8 mouse cellular contexts compared by ENCODE assay signal in genomic region chr3:104817481-104817990, GRCm38 (mm10). TPM values are rescaled to one million over a fixed set of nuclear protein-coding genes. Genes with fewer than 3 reads are reported as not detected.
A peak's percentile ranks its signal among the peaks of the same experiment; 100 is the strongest.
DNase-seq lines count a peak whose midpoint lies in the region; ATAC-seq and TF ChIP-seq lines count a peak whose summit lies in the region.

No protein-coding gene starts in this region.

- H3K27me3 ChIP-seq in embryonic facial prominence, embryonic 15.5 days, result no peaks in the 10 kb centered on the region
- no peaks in the 10 kb centered on the region for H3K27me3 ChIP-seq in heart, embryonic 12.5 days (replicated peaks)
- no peaks in the 10 kb centered on the region for H3K27me3 ChIP-seq in kidney, embryonic 16.5 days (ENCODE audit: insufficient read depth, low read length)
- no peaks in the 10 kb centered on the region for H3K27me3 ChIP-seq in liver, embryonic 16.5 days (ENCODE audit: control insufficient read depth, insufficient read depth, low read depth, low read length)
- H3K27me3 ChIP-seq in neural tube, embryonic 11.5 days (ENCODE audit: control insufficient read depth, insufficient read depth, low read length), result no peaks in the 10 kb centered on the region
- no peaks in the 10 kb centered on the region for H3K27me3 ChIP-seq in stomach, postnatal 0 days (ENCODE audit: control insufficient read depth, insufficient read depth, low read length)

- peak; percentile 12; the same call in 1 of the 2 replicates for TF ChIP-seq CTCF in stomach, postnatal 0 days (IDR thresholded peaks at IDR 0.05; ENCODE audit: low read depth)

- peak; percentile 86 for ATAC-seq in embryonic facial prominence, embryonic 15.5 days (ENCODE audit: insufficient number of reproducible peaks, low FRiP score, low TSS enrichment, low read depth)
- peak; percentile 77 for ATAC-seq in heart, embryonic 12.5 days (ENCODE audit: insufficient number of reproducible peaks, low FRiP score)
- peak; percentile 79 for ATAC-seq in kidney, embryonic 16.5 days (ENCODE audit: low FRiP score, low TSS enrichment)
- peak; percentile 33 for ATAC-seq in liver, embryonic 16.5 days (ENCODE audit: low read depth)
- ATAC-seq in neural tube, embryonic 11.5 days (ENCODE audit: insufficient read depth, low FRiP score, low TSS enrichment), result peak; percentile 62
- ATAC-seq in stomach, postnatal 0 days (ENCODE audit: low FRiP score, low TSS enrichment), result peak; percentile 78

- 0% methylated on average over 38 of the region's 46 CpGs for WGBS in embryonic facial prominence, embryonic 15.5 days
- under 1% methylated on average over 46 of the region's 46 CpGs for whole genome bisulfite sequencing in heart, embryonic 12.5 days
- 0% methylated on average over 43 of the region's 46 CpGs for whole genome bisulfite sequencing in kidney, embryonic 16.5 days
- under 1% methylated on average over 42 of the region's 46 CpGs for WGBS in liver, embryonic 16.5 days (ENCODE audit: insufficient replicate concordance)
- under 1% methylated on average over 46 of the region's 46 CpGs for WGBS in neural tube, embryonic 11.5 days
- under 1% methylated on average over 41 of the region's 46 CpGs for WGBS in stomach, postnatal 0 days

- H3K4me2 ChIP-seq in embryonic facial prominence, embryonic 15.5 days (replicated peaks), result peak overlapping the region; percentile 75
- H3K4me2 ChIP-seq in heart, embryonic 12.5 days, result peak overlapping the region; percentile 80
- H3K4me2 ChIP-seq in kidney, embryonic 16.5 days (replicated peaks; ENCODE audit: low read depth, low read length), result peak overlapping the region; percentile 64
- H3K4me2 ChIP-seq in liver, embryonic 16.5 days (ENCODE audit: low read depth, low read length), result peak overlapping the region; percentile 77
- H3K4me2 ChIP-seq in neural tube, embryonic 11.5 days (ENCODE audit: low read depth), result peak overlapping the region; percentile 95
- peak overlapping the region; percentile 86 for H3K4me2 ChIP-seq in stomach, postnatal 0 days (replicated peaks; ENCODE audit: low read depth)

- H3K4me3 ChIP-seq in embryonic facial prominence, embryonic 15.5 days (replicated peaks), result peak overlapping the region; percentile 94
- peak overlapping the region; percentile 97 for H3K4me3 ChIP-seq in heart, embryonic 12.5 days
- H3K4me3 ChIP-seq in kidney, embryonic 16.5 days (ENCODE audit: low read length), result peak overlapping the region; percentile 87
- peak overlapping the region; percentile 73 for H3K4me3 ChIP-seq in liver, embryonic 16.5 days (ENCODE audit: low read depth, low read length)
- peak overlapping the region; percentile 83 for H3K4me3 ChIP-seq in neural tube, embryonic 11.5 days (ENCODE audit: low read depth, low read length)
- peak overlapping the region; percentile 94 for H3K4me3 ChIP-seq in stomach, postnatal 0 days (ENCODE audit: low read depth, low read length)

- H3K36me3 ChIP-seq in embryonic facial prominence, embryonic 15.5 days, result peaks cover 13% of the 10 kb centered on the region
- peaks cover 28% of the 10 kb centered on the region for H3K36me3 ChIP-seq in heart, embryonic 12.5 days
- H3K36me3 ChIP-seq in kidney, embryonic 16.5 days (ENCODE audit: insufficient read depth, low read length), result 0 out of 2 replicates have a peak, but pooled peaks cover 11% of the 10 kb centered on the region
- H3K36me3 ChIP-seq in liver, embryonic 16.5 days (ENCODE audit: control insufficient read depth, insufficient read depth), result peaks cover 8% of the 10 kb centered on the region
- H3K36me3 ChIP-seq in neural tube, embryonic 11.5 days (ENCODE audit: control insufficient read depth, insufficient read depth, low read length), result no peaks in the 10 kb centered on the region
- H3K36me3 ChIP-seq in stomach, postnatal 0 days (ENCODE audit: control insufficient read depth, insufficient read depth, low read length), result no peaks in the 10 kb centered on the region

- H3K27ac ChIP-seq in embryonic facial prominence, embryonic 15.5 days (replicated peaks), result peak overlapping the region; percentile 97
- peak overlapping the region; percentile 97 for H3K27ac ChIP-seq in heart, embryonic 12.5 days (ENCODE audit: poor library complexity, severe bottlenecking)
- H3K27ac ChIP-seq in kidney, embryonic 16.5 days (ENCODE audit: low read length), result peak overlapping the region; percentile 98
- H3K27ac ChIP-seq in liver, embryonic 16.5 days (ENCODE audit: low read length), result peak overlapping the region; percentile 77
- 0 out of 2 replicates have a peak overlapping the region, but pooled peaks have one; percentile 23 for H3K27ac ChIP-seq in neural tube, embryonic 11.5 days (ENCODE audit: low read depth, low read length)
- H3K27ac ChIP-seq in stomach, postnatal 0 days (replicated peaks), result peak overlapping the region; percentile 96

- H3K9me3 ChIP-seq in embryonic facial prominence, embryonic 15.5 days (replicated peaks), result no peaks in the 10 kb centered on the region
- H3K9me3 ChIP-seq in heart, embryonic 12.5 days (replicated peaks), result no peaks in the 10 kb centered on the region
- H3K9me3 ChIP-seq in kidney, embryonic 16.5 days (ENCODE audit: low read length), result no peaks in the 10 kb centered on the region
- H3K9me3 ChIP-seq in liver, embryonic 16.5 days (replicated peaks; ENCODE audit: control insufficient read depth, low read length), result no peaks in the 10 kb centered on the region
- H3K9me3 ChIP-seq in neural tube, embryonic 11.5 days (ENCODE audit: control insufficient read depth, low read length), result no peaks in the 10 kb centered on the region
- no peaks in the 10 kb centered on the region for H3K9me3 ChIP-seq in stomach, postnatal 0 days (ENCODE audit: control insufficient read depth, low read length)

- peak overlapping the region; percentile 96 for H3K9ac ChIP-seq in embryonic facial prominence, embryonic 15.5 days
- peak overlapping the region; percentile 97 for H3K9ac ChIP-seq in heart, embryonic 12.5 days
- H3K9ac ChIP-seq in kidney, embryonic 16.5 days (replicated peaks; ENCODE audit: low read length), result peak overlapping the region; percentile 96
- peak overlapping the region; percentile 78 for H3K9ac ChIP-seq in liver, embryonic 16.5 days (ENCODE audit: low read depth, low read length)
- H3K9ac ChIP-seq in neural tube, embryonic 11.5 days (ENCODE audit: low read length), result peak overlapping the region; percentile 78
- H3K9ac ChIP-seq in stomach, postnatal 0 days (ENCODE audit: low read length), result peak overlapping the region; percentile 94

- DNase-seq in 3T3-L1 (ENCODE audit: low read depth, low spot score), result peak; percentile 56
- DNase-seq in adrenal gland, adult 8-10 months, result peak; percentile 42
- DNase-seq in neural tube, embryonic 11.5 days (ENCODE audit: low spot score), result peak; percentile 56
- DNase-seq in stomach, postnatal 0 days (ENCODE audit: low spot score), result peak; percentile 77

- H3K4me1 ChIP-seq in embryonic facial prominence, embryonic 15.5 days, result peaks cover 21% of the 10 kb centered on the region
- peaks cover 42% of the 10 kb centered on the region for H3K4me1 ChIP-seq in heart, embryonic 12.5 days (replicated peaks)
- H3K4me1 ChIP-seq in kidney, embryonic 16.5 days (ENCODE audit: insufficient read depth, low read length), result peaks cover 25% of the 10 kb centered on the region
- peaks cover 17% of the 10 kb centered on the region for H3K4me1 ChIP-seq in liver, embryonic 16.5 days (ENCODE audit: control insufficient read depth, low read depth, low read length)
- H3K4me1 ChIP-seq in neural tube, embryonic 11.5 days (ENCODE audit: control insufficient read depth, insufficient read depth, low read length), result peaks cover 5% of the 10 kb centered on the region
- H3K4me1 ChIP-seq in stomach, postnatal 0 days (replicated peaks; ENCODE audit: control insufficient read depth, insufficient read depth), result peaks cover 4% of the 10 kb centered on the region; the same call in 1 of the 2 replicates

- TF ChIP-seq EP300 in stomach, postnatal 0 days (optimal IDR thresholded peaks at IDR 0.05), result no peak

RNA-seq across cellular contexts. Expression of gene Mov10, which starts 0.8 kb away (rescaled TPM):
- 10 to 100 TPM; 19.8 to 26.6 (median 23.7) TPM for total RNA-seq in adrenal gland, adult 8-10 months (2022)
- polyA plus RNA-seq in embryonic facial prominence, embryonic 15.5 days (2015; fragmentation: Nextera tagmentation; extraction: Ambion mirVana), result 44.7 and 47.0 TPM in 2 replicates
- 43.4 and 45.0 TPM in 2 replicates for polyA plus RNA-seq in heart, embryonic 12.5 days (2016; fragmentation: Nextera tagmentation; extraction: Ambion mirVana)
- 60.4 and 61.5 TPM in 2 replicates for polyA plus RNA-seq in kidney, embryonic 16.5 days (2015; fragmentation: Nextera tagmentation; extraction: Ambion mirVana)
- 33.8 and 36.2 TPM in 2 replicates for polyA plus RNA-seq in liver, embryonic 16.5 days (2015; fragmentation: Nextera tagmentation; extraction: Ambion mirVana)
- polyA plus RNA-seq in neural tube, embryonic 11.5 days (2014; fragmentation: Nextera tagmentation; extraction: Ambion mirVana), result 17.4 and 22.0 TPM in 2 replicates
- polyA plus RNA-seq in stomach, postnatal 0 days (2015; fragmentation: Nextera tagmentation; extraction: Ambion mirVana), result 28.1 and 30.4 TPM in 2 replicates

RNA-seq across cellular contexts. Expression of gene Rhoc, which starts 29.4 kb away (rescaled TPM):
- 100 to 1,000 TPM; 116 to 131 (median 124) TPM for total RNA-seq in adrenal gland, adult 8-10 months (2022)
- 163 and 174 TPM in 2 replicates for polyA plus RNA-seq in embryonic facial prominence, embryonic 15.5 days (2015; fragmentation: Nextera tagmentation; extraction: Ambion mirVana)
- polyA plus RNA-seq in heart, embryonic 12.5 days (2016; fragmentation: Nextera tagmentation; extraction: Ambion mirVana), result 260 and 269 TPM in 2 replicates
- 136 and 146 TPM in 2 replicates for polyA plus RNA-seq in kidney, embryonic 16.5 days (2015; fragmentation: Nextera tagmentation; extraction: Ambion mirVana)
- 20.3 and 21.9 TPM in 2 replicates for polyA plus RNA-seq in liver, embryonic 16.5 days (2015; fragmentation: Nextera tagmentation; extraction: Ambion mirVana)
- 104 and 105 TPM in 2 replicates for polyA plus RNA-seq in neural tube, embryonic 11.5 days (2014; fragmentation: Nextera tagmentation; extraction: Ambion mirVana)
- polyA plus RNA-seq in stomach, postnatal 0 days (2015; fragmentation: Nextera tagmentation; extraction: Ambion mirVana), result 126 and 130 TPM in 2 replicates

RNA-seq across cellular contexts. Expression of gene Fam19a3, which starts 35.9 kb away (rescaled TPM):
- 1 to 10 TPM in 2 of 4 experiments, under 1 TPM in 2; 0.52 to 2.2 (median 1.1) TPM for total RNA-seq in adrenal gland, adult 8-10 months (2022)
- polyA plus RNA-seq in embryonic facial prominence, embryonic 15.5 days (2015; fragmentation: Nextera tagmentation; extraction: Ambion mirVana), result 0.12 and 0.20 TPM in 2 replicates
- polyA plus RNA-seq in heart, embryonic 12.5 days (2016; fragmentation: Nextera tagmentation; extraction: Ambion mirVana), result 1.3 and 1.6 TPM in 2 replicates
- 0.18 and 0.20 TPM in 2 replicates for polyA plus RNA-seq in kidney, embryonic 16.5 days (2015; fragmentation: Nextera tagmentation; extraction: Ambion mirVana)
- polyA plus RNA-seq in liver, embryonic 16.5 days (2015; fragmentation: Nextera tagmentation; extraction: Ambion mirVana), result 0.04 TPM in 1 of 2 replicates, not detected in the other
- polyA plus RNA-seq in neural tube, embryonic 11.5 days (2014; fragmentation: Nextera tagmentation; extraction: Ambion mirVana), result not detected in 2 replicates
- polyA plus RNA-seq in stomach, postnatal 0 days (2015; fragmentation: Nextera tagmentation; extraction: Ambion mirVana), result 0.17 TPM in 1 of 2 replicates, not detected in the other

RNA-seq across cellular contexts. Expression of gene Ppm1j, which starts 36.7 kb away (rescaled TPM):
- total RNA-seq in adrenal gland, adult 8-10 months (2022), result 10 to 100 TPM in 2 of 4 experiments, 1 to 10 TPM in 2; 3.9 to 12.9 (median 9.3) TPM
- 4.7 and 4.8 TPM in 2 replicates for polyA plus RNA-seq in embryonic facial prominence, embryonic 15.5 days (2015; fragmentation: Nextera tagmentation; extraction: Ambion mirVana)
- 39.2 and 39.3 TPM in 2 replicates for polyA plus RNA-seq in heart, embryonic 12.5 days (2016; fragmentation: Nextera tagmentation; extraction: Ambion mirVana)
- 7.0 and 8.9 TPM in 2 replicates for polyA plus RNA-seq in kidney, embryonic 16.5 days (2015; fragmentation: Nextera tagmentation; extraction: Ambion mirVana)
- 0.23 and 0.27 TPM in 2 replicates for polyA plus RNA-seq in liver, embryonic 16.5 days (2015; fragmentation: Nextera tagmentation; extraction: Ambion mirVana)
- 1.0 and 1.9 TPM in 2 replicates for polyA plus RNA-seq in neural tube, embryonic 11.5 days (2014; fragmentation: Nextera tagmentation; extraction: Ambion mirVana)
- polyA plus RNA-seq in stomach, postnatal 0 days (2015; fragmentation: Nextera tagmentation; extraction: Ambion mirVana), result 2.4 and 2.8 TPM in 2 replicates

RNA-seq across cellular contexts. Expression of gene St7l, which starts 46.3 kb away (rescaled TPM):
- total RNA-seq in adrenal gland, adult 8-10 months (2022), result 10 to 100 TPM; 40.4 to 54.6 (median 43.9) TPM
- 38.6 and 42.4 TPM in 2 replicates for polyA plus RNA-seq in embryonic facial prominence, embryonic 15.5 days (2015; fragmentation: Nextera tagmentation; extraction: Ambion mirVana)
- 26.0 and 30.9 TPM in 2 replicates for polyA plus RNA-seq in heart, embryonic 12.5 days (2016; fragmentation: Nextera tagmentation; extraction: Ambion mirVana)
- polyA plus RNA-seq in kidney, embryonic 16.5 days (2015; fragmentation: Nextera tagmentation; extraction: Ambion mirVana), result 36.0 and 39.9 TPM in 2 replicates
- 10.9 and 13.3 TPM in 2 replicates for polyA plus RNA-seq in liver, embryonic 16.5 days (2015; fragmentation: Nextera tagmentation; extraction: Ambion mirVana)
- 34.5 and 36.6 TPM in 2 replicates for polyA plus RNA-seq in neural tube, embryonic 11.5 days (2014; fragmentation: Nextera tagmentation; extraction: Ambion mirVana)
- 20.8 and 23.6 TPM in 2 replicates for polyA plus RNA-seq in stomach, postnatal 0 days (2015; fragmentation: Nextera tagmentation; extraction: Ambion mirVana)

Comparison
In these comparisons a context has a peak if more than half of its experiments do, and no peak if none do; other contexts are left out.
1. Peak in every context shown above with its lines: DNase-seq, ATAC-seq, H3K4me3 ChIP-seq and H3K27ac ChIP-seq.
2. ATAC-seq: peak in every context shown above with its lines; median percentile 86 in embryonic facial prominence, embryonic 15.5 days; 79 in kidney, embryonic 16.5 days; 78 in stomach, postnatal 0 days; 77 in heart, embryonic 12.5 days; 62 in neural tube, embryonic 11.5 days; 33 in liver, embryonic 16.5 days.
3. H3K27ac ChIP-seq: peak in every context shown above with its lines; median percentile 98 in kidney, embryonic 16.5 days; 97 in embryonic facial prominence, embryonic 15.5 days; 97 in heart, embryonic 12.5 days; 96 in stomach, postnatal 0 days; 77 in liver, embryonic 16.5 days; 23 in neural tube, embryonic 11.5 days.